Comparison of ENCODE assay signal across 8 mouse cellular contexts in the genomic region with DNA sequence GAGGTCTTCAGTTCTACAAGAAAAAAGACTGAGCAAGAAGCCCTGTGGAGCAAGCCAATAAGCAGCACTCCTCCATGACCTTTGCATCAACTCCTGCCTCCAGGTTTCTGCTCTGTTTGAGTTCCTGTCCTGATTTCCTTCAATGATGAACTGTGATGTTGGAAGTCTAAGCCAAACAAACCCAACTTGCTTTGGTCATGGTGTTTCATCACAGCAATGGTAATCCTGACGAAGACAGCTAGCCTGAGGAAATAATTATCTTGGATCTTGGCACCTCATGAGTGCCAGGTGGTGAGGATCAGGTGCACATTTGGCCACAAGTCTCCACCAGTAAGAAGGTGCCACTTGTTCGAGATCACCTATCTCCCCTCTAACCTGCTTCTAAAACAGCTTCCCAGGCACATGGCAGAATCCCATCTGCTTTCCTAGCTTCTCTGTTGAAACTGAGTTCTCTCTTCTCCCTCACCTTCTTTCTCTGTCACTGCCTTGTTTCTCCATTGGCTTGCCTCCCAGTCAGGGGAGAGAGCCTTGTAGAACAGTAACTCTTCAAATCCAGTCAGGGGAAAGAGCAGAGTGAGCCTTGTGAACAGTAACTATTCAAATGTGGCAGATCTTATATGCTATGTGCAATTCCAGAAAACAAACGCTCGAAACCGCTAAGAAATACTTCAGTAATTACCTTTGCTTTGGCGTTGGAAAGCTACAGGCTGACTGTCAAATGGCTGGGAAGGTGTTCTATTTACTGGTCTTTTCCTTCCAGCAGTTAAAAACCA. TPM values are rescaled to one million over a fixed set of nuclear protein-coding genes. Genes with fewer than 3 reads are reported as not detected.
DNase-seq lines count a peak whose midpoint lies in the region; ATAC-seq lines count a peak whose summit lies in the region.
"Had no signal": no experiment of that assay in that cellular context is flagged by ENCODE, and none has a peak within 500 bp of the region (broad histone marks: within the 10 kb centered on the region; RNA-seq: fewer than 3 reads in every experiment).

A gene (minus strand): TSS at position 723 of the 773 bp plus-strand sequence.

- no peak within 1 kb of the TSS for H3K4me2 ChIP-seq in midbrain, embryonic 13.5 days (replicated peaks)
- H3K4me2 ChIP-seq in midbrain, embryonic 14.5 days (ENCODE audit: low read length) = no peak within 1 kb of the TSS
- no peak within 1 kb of the TSS for H3K4me2 ChIP-seq in embryonic facial prominence, embryonic 12.5 days (replicated peaks)
- no peak within 1 kb of the TSS for H3K4me2 ChIP-seq in stomach, embryonic 16.5 days (ENCODE audit: low read depth, low read length)

- H3K4me1 ChIP-seq in midbrain, embryonic 13.5 days (replicated peaks) = no peaks in the 10 kb centered on the region
- H3K4me1 ChIP-seq in midbrain, embryonic 14.5 days (ENCODE audit: control insufficient read depth, insufficient read depth, low read length) = no peaks in the 10 kb centered on the region
- H3K4me1 ChIP-seq in embryonic facial prominence, embryonic 12.5 days = 0 out of 2 replicates have a peak, but pooled peaks cover 5% of the 10 kb centered on the region
- no peaks in the 10 kb centered on the region for H3K4me1 ChIP-seq in stomach, embryonic 16.5 days (ENCODE audit: control insufficient read depth, insufficient read depth, low read length)

- no peaks in the 10 kb centered on the region for H3K36me3 ChIP-seq in midbrain, embryonic 13.5 days
- H3K36me3 ChIP-seq in midbrain, embryonic 14.5 days (ENCODE audit: control insufficient read depth, insufficient read depth, low read length) = no peaks in the 10 kb centered on the region
- H3K36me3 ChIP-seq in embryonic facial prominence, embryonic 12.5 days = no peaks in the 10 kb centered on the region
- H3K36me3 ChIP-seq in stomach, embryonic 16.5 days (ENCODE audit: control insufficient read depth, insufficient read depth, low read length) = no peaks in the 10 kb centered on the region

- 91% methylated on average over 6 of the region's 6 CpGs for WGBS in midbrain, embryonic 13.5 days
- 90% methylated on average over 6 of the region's 6 CpGs for WGBS in midbrain, embryonic 14.5 days
- WGBS in embryonic facial prominence, embryonic 12.5 days = 80% methylated on average over 6 of the region's 6 CpGs
- 82% methylated on average over 6 of the region's 6 CpGs for WGBS in stomach, embryonic 16.5 days

- H3K9me3 ChIP-seq in midbrain, embryonic 13.5 days = no peaks in the 10 kb centered on the region
- no peaks in the 10 kb centered on the region for H3K9me3 ChIP-seq in midbrain, embryonic 14.5 days (ENCODE audit: control insufficient read depth, low read length)
- H3K9me3 ChIP-seq in embryonic facial prominence, embryonic 12.5 days = no peaks in the 10 kb centered on the region
- no peaks in the 10 kb centered on the region for H3K9me3 ChIP-seq in stomach, embryonic 16.5 days (replicated peaks; ENCODE audit: control insufficient read depth, low read length)

- H3K27ac ChIP-seq in midbrain, embryonic 13.5 days = no peak within 1 kb of the TSS
- H3K27ac ChIP-seq in midbrain, embryonic 14.5 days (replicated peaks; ENCODE audit: low read depth, low read length) = no peak within 1 kb of the TSS
- H3K27ac ChIP-seq in embryonic facial prominence, embryonic 12.5 days = no peak within 1 kb of the TSS
- H3K27ac ChIP-seq in stomach, embryonic 16.5 days (ENCODE audit: low read length) = no peak within 1 kb of the TSS

- no peak for ATAC-seq in midbrain, embryonic 13.5 days
- ATAC-seq in midbrain, embryonic 14.5 days (ENCODE audit: low FRiP score, low TSS enrichment) = no peak
- ATAC-seq in embryonic facial prominence, embryonic 12.5 days (ENCODE audit: insufficient number of reproducible peaks, insufficient read depth, low FRiP score, low TSS enrichment) = no peak
- ATAC-seq in stomach, embryonic 16.5 days (ENCODE audit: insufficient read depth, low FRiP score) = no peak

- DNase-seq in midbrain, embryonic 14.5 days = no peak
- peak; percentile 19 to 35 for DNase-seq in kidney, adult 8-10 months
- no peak for DNase-seq in T-cell, adult 2 months (ENCODE audit: low spot score)
- no peak for DNase-seq in frontal cortex, postnatal 10 days (ENCODE audit: low spot score in 2 of 2)
- DNase-seq: cerebellum, adult 18-20 months had no signal

- no peaks in the 10 kb centered on the region for H3K27me3 ChIP-seq in midbrain, embryonic 13.5 days
- no peaks in the 10 kb centered on the region for H3K27me3 ChIP-seq in midbrain, embryonic 14.5 days (ENCODE audit: control insufficient read depth, insufficient read depth, low read length)
- no peaks in the 10 kb centered on the region for H3K27me3 ChIP-seq in embryonic facial prominence, embryonic 12.5 days
- H3K27me3 ChIP-seq in stomach, embryonic 16.5 days (ENCODE audit: control insufficient read depth, insufficient read depth, low read length) = no peaks in the 10 kb centered on the region

- H3K4me3 ChIP-seq in midbrain, embryonic 13.5 days (replicated peaks) = no peak within 1 kb of the TSS
- H3K4me3 ChIP-seq in midbrain, embryonic 14.5 days (replicated peaks; ENCODE audit: low read depth, low read length) = no peak within 1 kb of the TSS
- H3K4me3 ChIP-seq in embryonic facial prominence, embryonic 12.5 days = no peak within 1 kb of the TSS
- no peak within 1 kb of the TSS for H3K4me3 ChIP-seq in stomach, embryonic 16.5 days (replicated peaks; ENCODE audit: low read length)

- no peak within 1 kb of the TSS for H3K9ac ChIP-seq in midbrain, embryonic 13.5 days (replicated peaks)
- no peak within 1 kb of the TSS for H3K9ac ChIP-seq in midbrain, embryonic 14.5 days (replicated peaks; ENCODE audit: low read length)
- no peak within 1 kb of the TSS for H3K9ac ChIP-seq in embryonic facial prominence, embryonic 12.5 days
- no peak within 1 kb of the TSS for H3K9ac ChIP-seq in stomach, embryonic 16.5 days (ENCODE audit: low read length)

RNA-seq across cellular contexts. Expression of the gene that starts here (rescaled TPM):
- polyA plus RNA-seq in midbrain, embryonic 13.5 days (2015; fragmentation: Nextera tagmentation; extraction: Ambion mirVana) = 16.0 and 21.8 TPM in 2 replicates
- 7.1 and 8.5 TPM in 2 replicates for polyA plus RNA-seq in midbrain, embryonic 14.5 days (2014; fragmentation: Nextera tagmentation; extraction: Ambion mirVana)
- polyA plus RNA-seq in embryonic facial prominence, embryonic 12.5 days (2016; fragmentation: Nextera tagmentation; extraction: Ambion mirVana) = 28.8 and 34.3 TPM in 2 replicates
- 16.4 and 18.0 TPM in 2 replicates for polyA plus RNA-seq in stomach, embryonic 16.5 days (2015; fragmentation: Nextera tagmentation; extraction: Ambion mirVana)

Comparison
In these comparisons a context has a peak if more than half of its experiments do, and no peak if none do; other contexts are left out.
1. DNase-seq: peak in kidney, adult 8-10 months (2 of 2); none in midbrain, embryonic 14.5 days (single experiment), T-cell, adult 2 months (single experiment) and frontal cortex, postnatal 10 days (0 of 2).